In the genomic region with DNA sequence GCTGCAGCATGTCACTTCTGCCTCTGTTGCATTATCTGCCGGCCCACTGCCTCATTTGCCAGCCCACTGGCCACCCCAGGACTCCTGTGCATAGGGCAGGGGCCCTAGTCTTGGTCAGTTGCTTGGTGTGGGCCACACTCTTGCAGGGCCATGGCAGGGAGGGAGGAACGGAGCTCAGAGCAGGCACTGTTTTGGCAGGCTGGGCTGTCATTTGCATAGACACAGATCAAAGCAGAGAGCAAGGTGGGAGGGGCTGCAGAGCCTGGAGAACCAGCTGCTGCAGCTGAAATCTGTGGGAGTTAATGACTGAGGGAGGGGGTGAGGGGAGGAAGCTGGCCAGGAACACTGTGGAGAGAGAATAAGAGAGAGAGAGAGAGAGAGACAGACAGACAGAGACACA, we compare ENCODE assay signal across 16 mouse cellular contexts.
DNase-seq lines count a peak whose midpoint lies in the region; ATAC-seq lines count a peak whose summit lies in the region.
"Had no signal": no experiment of that assay in that cellular context is flagged by ENCODE, and none has a peak within 500 bp of the region (broad histone marks: within the 10 kb centered on the region; RNA-seq: fewer than 3 reads in every experiment).

No protein-coding gene starts in this region.

- ATAC-seq in forebrain, embryonic 11.5 days (replicated peaks; ENCODE audit: low FRiP score) = peak; percentile 49; the same call in 1 of the 2 replicates
- ATAC-seq in forebrain, embryonic 12.5 days (ENCODE audit: low FRiP score) = no peak
- peak; percentile 43; the same call in 1 of the 2 replicates for ATAC-seq in neural tube, embryonic 13.5 days (ENCODE audit: low read depth)
- no peak for ATAC-seq in liver, embryonic 11.5 days (replicated peaks; ENCODE audit: low FRiP score)

- no peak overlapping the region for H3K4me3 ChIP-seq in forebrain, embryonic 11.5 days (ENCODE audit: low read depth, low read length)
- H3K4me3 ChIP-seq in forebrain, embryonic 12.5 days (replicated peaks) = no peak overlapping the region
- H3K4me3 ChIP-seq in neural tube, embryonic 13.5 days = no peak overlapping the region
- no peak overlapping the region for H3K4me3 ChIP-seq in liver, embryonic 11.5 days (ENCODE audit: low read depth, low read length)
- H3K4me3 ChIP-seq: heart, embryonic 10.5 days; kidney, embryonic 15.5 days; myocyte had no signal

- H3K4me2 ChIP-seq in forebrain, embryonic 11.5 days (ENCODE audit: low read depth, low read length, severe bottlenecking) = no peak overlapping the region
- no peak overlapping the region for H3K4me2 ChIP-seq in forebrain, embryonic 12.5 days
- no peak overlapping the region for H3K4me2 ChIP-seq in neural tube, embryonic 13.5 days
- no peak overlapping the region for H3K4me2 ChIP-seq in liver, embryonic 11.5 days
- H3K4me2 ChIP-seq: kidney, embryonic 15.5 days had no signal

- no peaks in the 10 kb centered on the region for H3K4me1 ChIP-seq in forebrain, embryonic 11.5 days (replicated peaks; ENCODE audit: control insufficient read depth, insufficient read depth, low read length)
- no peaks in the 10 kb centered on the region for H3K4me1 ChIP-seq in forebrain, embryonic 12.5 days
- H3K4me1 ChIP-seq in neural tube, embryonic 13.5 days (replicated peaks) = no peaks in the 10 kb centered on the region
- no peaks in the 10 kb centered on the region for H3K4me1 ChIP-seq in liver, embryonic 11.5 days (replicated peaks; ENCODE audit: control insufficient read depth, insufficient read depth, low read length)
- H3K4me1 ChIP-seq: heart, embryonic 10.5 days; kidney, embryonic 15.5 days had no signal

- no peaks in the 10 kb centered on the region for H3K27me3 ChIP-seq in forebrain, embryonic 11.5 days (ENCODE audit: control insufficient read depth, insufficient read depth, low read length)
- H3K27me3 ChIP-seq in forebrain, embryonic 12.5 days = no peaks in the 10 kb centered on the region
- no peaks in the 10 kb centered on the region for H3K27me3 ChIP-seq in neural tube, embryonic 13.5 days
- H3K27me3 ChIP-seq in liver, embryonic 11.5 days (replicated peaks; ENCODE audit: control insufficient read depth, insufficient read depth, low read length) = no peaks in the 10 kb centered on the region
- H3K27me3 ChIP-seq: kidney, embryonic 15.5 days had no signal

- no peak for DNase-seq in forebrain, embryonic 11.5 days (ENCODE audit: low spot score)
- peak; percentile 3 to 14 for DNase-seq in kidney, postnatal 36 days
- DNase-seq in kidney, adult 11 months = no peak
- DNase-seq in neural tube, embryonic 10.5 days (ENCODE audit: extremely low spot score, low spot score) = no peak
- DNase-seq in layer of hippocampus, postnatal 14 days (ENCODE audit: low spot score in 2 of 2) = no peak
- no peak for DNase-seq in liver, embryonic 11.5 days (ENCODE audit: low spot score)
- DNase-seq: adrenal gland, postnatal 10 days; cerebellum, postnatal 10 days; heart, postnatal 36 days; thymus, adult 2 months had no signal

- WGBS in forebrain, embryonic 11.5 days = 62% methylated on average over 2 of the region's 2 CpGs
- WGBS in forebrain, embryonic 12.5 days = 48% methylated on average over 2 of the region's 2 CpGs
- WGBS in neural tube, embryonic 13.5 days = 34% methylated on average over 2 of the region's 2 CpGs
- 55% methylated on average over 2 of the region's 2 CpGs for WGBS in liver, embryonic 11.5 days

- H3K9ac ChIP-seq in forebrain, embryonic 11.5 days (ENCODE audit: low read length) = no peak overlapping the region
- no peak overlapping the region for H3K9ac ChIP-seq in forebrain, embryonic 12.5 days
- H3K9ac ChIP-seq in neural tube, embryonic 13.5 days = no peak overlapping the region
- no peak overlapping the region for H3K9ac ChIP-seq in liver, embryonic 11.5 days (ENCODE audit: low read depth, low read length)
- H3K9ac ChIP-seq: kidney, embryonic 15.5 days; liver, embryonic 14.5 days had no signal

- H3K27ac ChIP-seq in forebrain, embryonic 11.5 days (ENCODE audit: low read depth, low read length) = no peak overlapping the region
- H3K27ac ChIP-seq in forebrain, embryonic 12.5 days = no peak overlapping the region
- H3K27ac ChIP-seq in neural tube, embryonic 13.5 days (replicated peaks) = no peak overlapping the region
- H3K27ac ChIP-seq in liver, embryonic 11.5 days (ENCODE audit: low read depth, low read length) = no peak overlapping the region
- H3K27ac ChIP-seq: heart, embryonic 10.5 days; kidney, embryonic 15.5 days; liver, embryonic 14.5 days had no signal

- no peaks in the 10 kb centered on the region for H3K9me3 ChIP-seq in forebrain, embryonic 11.5 days (ENCODE audit: control insufficient read depth, low read length)
- H3K9me3 ChIP-seq in forebrain, embryonic 12.5 days = peaks cover 9% of the 10 kb centered on the region; the same call in 1 of the 2 replicates
- peaks cover 10% of the 10 kb centered on the region for H3K9me3 ChIP-seq in neural tube, embryonic 13.5 days
- H3K9me3 ChIP-seq in liver, embryonic 11.5 days (ENCODE audit: control insufficient read depth, low read length) = no peaks in the 10 kb centered on the region

- H3K36me3 ChIP-seq in forebrain, embryonic 11.5 days (ENCODE audit: control insufficient read depth, insufficient read depth, low read length) = no peaks in the 10 kb centered on the region
- no peaks in the 10 kb centered on the region for H3K36me3 ChIP-seq in forebrain, embryonic 12.5 days (replicated peaks)
- H3K36me3 ChIP-seq in neural tube, embryonic 13.5 days = no peaks in the 10 kb centered on the region
- H3K36me3 ChIP-seq in liver, embryonic 11.5 days (ENCODE audit: control insufficient read depth, insufficient read depth, low read length) = no peaks in the 10 kb centered on the region
- H3K36me3 ChIP-seq: heart, embryonic 10.5 days; kidney, embryonic 15.5 days had no signal

Comparison
In these comparisons a context has a peak if more than half of its experiments do, and no peak if none do; other contexts are left out.
1. ATAC-seq: peak in forebrain, embryonic 11.5 days (single experiment) and neural tube, embryonic 13.5 days (single experiment); none in forebrain, embryonic 12.5 days (single experiment) and liver, embryonic 11.5 days (single experiment).
2. DNase-seq: peak in kidney, postnatal 36 days (2 of 2); none in forebrain, embryonic 11.5 days (single experiment), kidney, adult 11 months (single experiment), neural tube, embryonic 10.5 days (single experiment), layer of hippocampus, postnatal 14 days (0 of 2) and liver, embryonic 11.5 days (single experiment).